Mouse (Mus musculus) testis, adult 2 months (tissue): ENCODE results near the gene Tomm40. TPM values are rescaled to one million over a fixed set of nuclear protein-coding genes. Genes with fewer than 3 reads are reported as not detected.
A peak's percentile ranks its signal among the peaks of the same experiment; 100 is the strongest.

Source experiments
- H3K27ac ChIP-seq: fragments of 200-500 bp; 2 replicates; pipeline ENCODE4 v1.5.1; 2012; ENCODE audit warnings: low read depth, low read length; ENCODE audit not compliant: control insufficient read depth, insufficient read depth
- H3K27me3 ChIP-seq: fragments of 200-500 bp; 2 replicates; pipeline ENCODE4 v1.6.1; 2012; ENCODE audit warnings: mild to moderate bottlenecking, low read length, moderate library complexity; ENCODE audit not compliant: control insufficient read depth, insufficient read depth
- H3K36me3 ChIP-seq: fragments of 200-500 bp; 2 replicates; pipeline ENCODE4 v1.6.1; 2012; ENCODE audit warnings: mild to moderate bottlenecking, low read length; ENCODE audit not compliant: control insufficient read depth, insufficient read depth
- H3K4me1 ChIP-seq: fragments of 200-500 bp; 2 replicates; pipeline ENCODE4 v1.6.1; 2012; ENCODE audit warnings: low read length; ENCODE audit not compliant: control insufficient read depth, insufficient read depth
- H3K4me3 ChIP-seq: fragments of 200-500 bp; 2 replicates; pipeline ENCODE4 v1.5.1; 2012; ENCODE audit warnings: low read depth, mild to moderate bottlenecking, low read length, moderate library complexity, mixed read lengths; ENCODE audit not compliant: control insufficient read depth
- CTCF ChIP-seq: fragments of 200-500 bp; IDR thresholded peaks from 2 replicates; pipeline ENCODE4 v1.5.1; 2012; ENCODE audit warnings: low read depth, mild to moderate bottlenecking, inconsistent platforms, low read length, moderate library complexity; ENCODE audit not compliant: control insufficient read depth, insufficient read depth, insufficient replicate concordance
- POLR2A ChIP-seq: fragments of 200-500 bp; IDR thresholded peaks from 2 replicates; pipeline ENCODE4 v1.6.1; 2012; ENCODE audit warnings: low read depth, mild to moderate bottlenecking, inconsistent platforms, low read length, moderate library complexity; ENCODE audit not compliant: control insufficient read depth
- polyA plus RNA-seq: library from polyadenylated mRNA; depleted of rRNA; stranded (reverse); fragments of >200 nt; gene quantifications from 2 replicates; pipeline ENCODE4 v1.2.3, GENCODE M21; 2012

The Tomm40 gene
- polyA plus RNA-seq, 1 experiment = 38.3 TPM

DNA sequence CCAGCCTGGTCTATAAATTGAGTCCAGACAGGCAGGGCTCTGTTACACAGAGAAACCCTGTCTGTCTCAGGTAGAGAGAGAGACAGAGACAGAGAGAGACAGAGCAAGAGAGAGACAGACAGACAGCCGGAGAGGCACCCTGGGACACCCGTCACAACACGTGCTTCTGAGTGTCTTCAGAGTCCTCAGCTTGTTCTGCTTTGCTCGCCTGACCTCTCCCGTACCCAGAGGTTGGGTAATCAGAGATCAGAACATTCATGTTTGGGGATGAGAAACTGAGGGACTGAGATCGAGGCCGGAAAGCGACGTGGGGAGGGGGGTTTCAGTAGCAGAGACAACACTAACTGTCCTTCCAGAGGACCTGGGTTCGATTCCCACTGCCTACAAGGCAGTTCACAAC, 39.4 kb downstream of the Tomm40 start:
- H3K27ac ChIP-seq = no peak overlapping the region
- H3K4me3 ChIP-seq = no peak overlapping the region
- H3K4me1 ChIP-seq = no peaks in the 10 kb centered on the region
- no peaks in the 10 kb centered on the region for H3K36me3 ChIP-seq
- H3K27me3 ChIP-seq = no peaks in the 10 kb centered on the region
- TF ChIP-seq POLR2A (no peak), CTCF (no peak)

GRCm38 (mm10) chr7:19673083-19673699, 42.0 kb downstream of the Tomm40 start:
- Histone ChIP-seq H3K27me3 (no peaks in the 10 kb centered on the region), H3K4me1 (peaks cover 3% of the 10 kb centered on the region), H3K27ac (no peak overlapping the region), H3K36me3 (no peaks in the 10 kb centered on the region), H3K4me3 (no peak overlapping the region)
- TF ChIP-seq POLR2A (no peak), CTCF (no peak)

- Histone ChIP-seq H3K36me3 (no peaks in the 10 kb centered on the region), H3K27ac (no peak overlapping the region), H3K4me3 (no peak overlapping the region), H3K27me3 (no peaks in the 10 kb centered on the region), H3K4me1 (peaks cover 3% of the 10 kb centered on the region)
- TF ChIP-seq CTCF (no peak), POLR2A (no peak)
Measured at GRCm38 (mm10) chr7:19671511-19671910, 43.7 kb downstream of the Tomm40 start.

DNA sequence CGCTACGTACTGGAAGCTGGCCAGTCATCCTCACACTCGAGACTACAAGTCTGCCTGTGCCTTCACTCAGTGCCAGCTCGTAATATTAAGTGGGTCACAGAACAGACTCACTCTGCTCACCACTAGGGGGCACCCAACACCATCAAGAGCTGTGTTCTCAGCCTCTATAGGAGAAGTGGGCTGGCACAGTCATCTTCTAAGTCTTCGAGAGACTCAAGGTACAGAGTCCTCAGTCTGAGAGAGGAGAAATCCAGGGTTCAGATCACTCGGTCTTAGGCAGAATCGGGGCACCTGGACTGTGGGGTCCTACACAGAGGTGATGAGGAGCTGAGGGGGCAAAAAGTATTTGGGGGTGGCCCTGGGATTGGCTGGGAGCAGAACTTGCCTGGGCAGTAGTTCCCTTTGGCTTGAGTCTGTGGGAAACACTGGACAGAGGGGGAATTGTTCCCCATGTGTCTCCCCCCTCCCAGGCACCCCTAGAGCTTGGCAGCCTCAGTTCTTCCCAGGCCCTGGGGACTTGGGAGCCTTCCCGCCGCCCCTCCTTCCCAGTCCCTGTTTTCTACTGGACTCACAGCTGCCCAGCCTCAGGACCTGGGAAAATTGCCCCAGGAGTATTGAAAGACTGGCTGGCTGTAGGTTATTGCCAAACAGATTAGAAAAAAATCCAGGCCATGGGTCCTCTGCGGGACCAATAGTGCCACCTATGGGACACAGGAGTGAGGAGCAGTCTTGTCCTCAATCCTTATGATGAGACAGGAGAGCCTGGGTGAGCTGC, 46.1 kb downstream of the Tomm40 start:
- TF ChIP-seq CTCF (peak; percentile 77; the same call in 1 of the 2 replicates), POLR2A (no peak)
- Histone ChIP-seq H3K4me3 (no peak overlapping the region), H3K27me3 (no peaks in the 10 kb centered on the region), H3K36me3 (no peaks in the 10 kb centered on the region), H3K27ac (no peak overlapping the region), H3K4me1 (peaks cover 7% of the 10 kb centered on the region)

- TF ChIP-seq CTCF (no peak), POLR2A (no peak)
- no peaks in the 10 kb centered on the region for H3K27me3 ChIP-seq
Measured at GRCm38 (mm10) chr7:19667434-19667833, 47.8 kb downstream of the Tomm40 start.

GRCm38 (mm10) chr7:19666750-19667149, 48.5 kb downstream of the Tomm40 start:
- no peak for TF ChIP-seq POLR2A
- TF ChIP-seq CTCF = no peak
- no peaks in the 10 kb centered on the region for H3K27me3 ChIP-seq
- peaks cover 12% of the 10 kb centered on the region for H3K4me1 ChIP-seq
- no peaks in the 10 kb centered on the region for H3K36me3 ChIP-seq
- no peak overlapping the region for H3K4me3 ChIP-seq
- H3K27ac ChIP-seq = no peak overlapping the region

More at GRCm38 (mm10) chr7:19667434-19667833, 47.8 kb downstream of the Tomm40 start:
- H3K27ac ChIP-seq = no peak overlapping the region
- H3K4me1 ChIP-seq = peaks cover 12% of the 10 kb centered on the region
- H3K4me3 ChIP-seq = no peak overlapping the region
- H3K36me3 ChIP-seq = no peaks in the 10 kb centered on the region

DNA sequence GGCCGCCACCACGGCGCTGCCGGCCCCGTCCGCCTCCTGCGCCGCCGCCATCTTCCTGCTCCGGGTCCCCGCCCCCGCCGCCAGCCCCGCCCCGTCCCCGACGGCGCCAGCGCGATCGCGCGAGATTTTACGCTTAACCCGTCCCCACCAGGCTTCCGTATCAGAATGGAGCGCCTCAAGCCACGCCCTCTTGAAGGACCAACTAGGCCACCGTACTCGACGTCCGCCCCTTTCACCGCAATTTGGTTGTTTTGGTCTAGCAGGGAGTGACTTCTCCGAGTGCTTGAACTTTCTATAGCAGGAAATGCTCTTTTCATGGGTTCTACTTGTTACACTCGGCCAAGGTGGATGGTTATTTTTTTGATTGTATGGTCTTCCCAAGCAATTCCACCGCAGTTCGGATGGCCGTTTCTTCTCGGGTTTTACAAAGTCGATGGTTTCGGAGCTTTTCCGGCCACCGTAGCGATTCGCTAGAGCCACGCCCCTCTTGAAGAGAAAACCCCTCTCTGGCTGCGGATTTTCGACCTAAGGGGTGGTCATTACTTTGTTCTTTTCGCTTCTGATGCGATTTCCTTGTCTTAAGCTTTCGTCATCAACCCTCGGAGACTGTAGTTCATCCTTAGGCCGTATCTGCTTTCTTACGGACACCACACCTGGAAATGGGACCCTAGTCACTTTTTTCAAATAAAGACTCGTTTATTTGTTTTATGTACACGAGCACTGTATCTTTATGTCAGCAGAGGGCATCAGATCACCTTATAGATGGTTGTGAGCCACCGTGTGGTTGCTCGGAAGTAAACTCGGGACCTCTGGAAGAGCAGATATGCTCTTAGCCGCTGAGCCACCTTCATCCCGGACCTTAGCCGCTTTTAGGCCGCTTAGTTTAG, 50.0 kb downstream of the Tomm40 start, which contains the start of gene Clptm1:
Gene Clptm1, minus strand, starts transcription at position 79 of the 887 bp plus-strand sequence.
- Histone ChIP-seq H3K27me3 (no peaks in the 10 kb centered on the region), H3K36me3 (no peaks in the 10 kb centered on the region), H3K27ac (peak within 1 kb of the TSS; percentile 99), H3K4me3 (peak within 1 kb of the TSS; percentile 92), H3K4me1 (peaks cover 12% of the 10 kb centered on the region)
- no peak for TF ChIP-seq CTCF
- peak; percentile 85 for TF ChIP-seq POLR2A
